Mouse (Mus musculus) megakaryocyte progenitor cell, adult 5-6 weeks (primary cell): ENCODE measurements around the gene Dhx57. TPM values are rescaled to one million over a fixed set of nuclear protein-coding genes. Genes with fewer than 3 reads are reported as not detected.
A peak's percentile ranks its signal among the peaks of the same experiment; 100 is the strongest.

ENCODE experiments used
- ATAC-seq: replicated peaks from 2 replicates; pipeline ENCODE4 v1.8.0; 2016; ENCODE audit warnings: mild to moderate bottlenecking, moderate TSS enrichment, inconsistent platforms; ENCODE audit not compliant: poor library complexity
- total RNA-seq, 2 experiments: library from RNA; stranded (forward) in 1 of 2; stranded (reverse) in 1 of 2; fragments of 157-497, 149-512 nt in 1 of 2; fragments of 200-1000 nt in 1 of 2; gene quantifications; 2 replicates each; pipeline versions ENCODE4 v1.2.3 to v1.2.4; 2015 to 2017

The Dhx57 gene
- total RNA-seq, 2 experiments from 2014 or later, result 10.2 to 11.3 TPM

DNA sequence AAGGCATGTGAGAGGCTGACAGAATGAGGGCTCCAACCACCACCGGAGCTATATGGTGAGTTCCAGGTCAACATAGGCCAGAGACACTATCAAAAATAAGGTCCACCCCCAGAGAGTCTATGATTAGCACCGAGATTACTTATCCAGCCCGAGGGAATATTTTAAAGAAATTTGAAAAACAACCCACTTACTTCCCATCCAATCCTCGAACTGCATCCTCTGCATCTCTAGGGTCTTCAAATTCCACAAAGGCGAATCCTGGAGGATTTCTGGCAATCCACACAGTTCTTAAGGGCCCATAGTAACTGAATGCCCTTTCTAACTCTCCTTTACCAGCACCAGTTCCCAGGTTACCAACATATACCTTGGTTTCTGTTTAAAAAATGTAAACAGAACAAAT is 84.6 kb downstream of the Dhx57 start:
- ATAC-seq, result no peak

DNA sequence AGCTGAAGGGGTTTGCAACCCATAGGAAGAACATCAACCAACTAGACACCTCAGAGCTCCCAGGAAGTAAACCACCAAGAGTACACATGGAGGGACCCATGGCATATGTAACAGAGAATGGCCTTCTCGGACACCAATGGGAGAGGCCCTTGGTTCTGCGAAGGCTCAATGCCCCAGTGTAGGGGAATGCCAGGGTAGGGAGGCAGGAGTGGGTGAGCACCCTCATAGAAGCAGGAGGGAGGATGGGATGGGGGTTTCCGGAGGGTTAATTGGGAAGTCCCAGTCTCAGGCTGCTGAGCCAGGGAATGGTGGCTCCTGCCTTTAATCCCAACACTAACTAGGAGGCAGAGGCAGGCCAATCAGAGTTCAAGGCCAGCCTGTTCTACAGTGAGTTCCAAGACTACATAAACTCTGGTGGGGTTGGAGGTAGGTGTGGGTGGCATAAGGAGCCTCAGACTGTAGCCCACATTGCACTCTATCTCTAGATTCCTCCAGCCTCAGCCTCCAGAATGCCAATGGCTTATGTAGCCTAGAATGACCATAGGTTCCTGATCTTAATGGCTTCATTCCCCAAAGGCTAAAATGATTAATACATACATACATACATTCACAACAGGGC is 91.0 kb downstream of the Dhx57 start:
- ATAC-seq, result no peak

DNA sequence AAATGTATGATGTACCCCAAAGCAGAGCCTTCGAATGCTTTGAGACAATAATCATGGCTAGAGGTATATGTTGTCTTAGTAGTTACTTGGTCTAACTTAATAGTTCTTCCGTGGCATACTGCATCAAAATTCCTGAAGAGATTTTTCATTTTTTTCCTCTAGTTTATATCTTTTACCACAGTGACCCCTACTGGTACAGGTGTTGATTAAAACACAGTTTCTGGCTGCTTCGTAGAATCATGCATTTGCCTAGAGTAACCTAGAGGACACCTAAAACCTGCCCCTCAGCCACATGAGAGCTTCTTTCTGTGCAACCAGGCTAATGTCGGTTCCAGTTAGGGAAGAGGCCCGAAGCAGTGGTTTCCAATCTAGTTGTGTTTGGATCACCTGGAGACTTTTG is 97.2 kb downstream of the Dhx57 start:
- peak; percentile 73 for ATAC-seq

Other genes starting within 250 kb of the Dhx57 start
- 106 and 109 TPM in 2 replicates for gene Hnrnpll, start 228.1 kb downstream of the Dhx57 start, total RNA-seq (2015)
- 55.6 and 61.3 TPM in 2 replicates for gene Hnrnpll, start 228.1 kb downstream of the Dhx57 start, total RNA-seq (2017)
- 5.9 and 7.6 TPM in 2 replicates for gene Galm, start 163.0 kb downstream of the Dhx57 start, total RNA-seq (2015)
- gene Galm, start 163.0 kb downstream of the Dhx57 start, total RNA-seq (2017), result 4.5 and 6.7 TPM in 2 replicates
- gene Srsf7, start 83.2 kb downstream of the Dhx57 start, total RNA-seq (2015), result 538 and 545 TPM in 2 replicates
- gene Srsf7, start 83.2 kb downstream of the Dhx57 start, total RNA-seq (2017), result 490 and 575 TPM in 2 replicates
- not detected in 2 replicates for gene Ttc39d, start 83.0 kb downstream of the Dhx57 start, total RNA-seq (2015)
- gene Ttc39d, start 83.0 kb downstream of the Dhx57 start, total RNA-seq (2017), result not detected in 2 replicates
- gene Gemin6, start 66.0 kb downstream of the Dhx57 start, total RNA-seq (2015), result 44.5 and 47.4 TPM in 2 replicates
- gene Gemin6, start 66.0 kb downstream of the Dhx57 start, total RNA-seq (2017), result 44.8 and 51.5 TPM in 2 replicates
- gene Morn2, start 273 bp downstream of the Dhx57 start, total RNA-seq (2015), result 8.9 and 13.4 TPM in 2 replicates
- 7.1 and 14.9 TPM in 2 replicates for gene Morn2, start 273 bp downstream of the Dhx57 start, total RNA-seq (2017)
- gene Arhgef33, start 16.9 kb upstream of the Dhx57 start, total RNA-seq (2015), result 0.35 TPM in 1 of 2 replicates, not detected in the other
- 1.7 TPM in 1 of 2 replicates, not detected in the other for gene Arhgef33, start 16.9 kb upstream of the Dhx57 start, total RNA-seq (2017)
- not detected in 2 replicates for gene Gm10190, start 83.1 kb upstream of the Dhx57 start, total RNA-seq (2015)
- not detected in 2 replicates for gene Gm10190, start 83.1 kb upstream of the Dhx57 start, total RNA-seq (2017)
- gene Sos1, start 190.0 kb upstream of the Dhx57 start, total RNA-seq (2015), result 21.1 and 22.9 TPM in 2 replicates
- gene Sos1, start 190.0 kb upstream of the Dhx57 start, total RNA-seq (2017), result 5.7 and 9.0 TPM in 2 replicates